Mouse (Mus musculus): Measurements from ENCODE around the gene Cyp21a1. TPM values are rescaled to one million over a fixed set of nuclear protein-coding genes. Genes with fewer than 3 reads are reported as not detected.
"Not testable (repeated sequence)": the region's sequence is repeated elsewhere in the genome, so short reads cannot be mapped to it uniquely, and the experiment has no call there.

Gene Cyp21a1
- polyA plus RNA-seq, 1 experiment from 2014 or later: not detected

DNA sequence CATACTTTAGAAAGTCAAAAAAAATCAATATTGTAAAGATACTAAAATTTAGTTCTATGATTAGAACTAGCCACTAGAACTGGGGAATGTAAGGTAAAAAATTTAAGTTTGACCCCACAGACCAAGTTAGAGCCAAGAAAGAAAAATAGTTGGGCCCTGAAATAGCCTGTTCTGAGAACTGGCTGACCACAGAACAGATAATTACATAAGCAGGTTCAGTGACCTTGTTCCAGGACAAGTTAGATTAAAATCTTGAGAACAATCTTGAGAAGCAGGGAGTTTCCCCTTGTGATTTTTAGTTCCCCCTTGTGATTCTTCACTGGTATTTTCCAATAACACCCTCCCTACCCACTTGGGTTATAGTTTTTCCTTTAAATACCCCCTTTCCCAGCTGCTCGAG, 26.4 kb upstream of the Cyp21a1 start:
- not testable (repeated sequence) for H3K27ac ChIP-seq; H3K9me3 ChIP-seq; DNase-seq (ENCODE audit: low spot score); H3K4me3 ChIP-seq; H3K4me1 ChIP-seq; H3K27me3 ChIP-seq (ENCODE audit: insufficient read depth, poor library complexity, severe bottlenecking)
- WGBS: 100% methylated on average over 1 of the region's 1 CpGs
- H3K36me3 ChIP-seq: peaks cover 76% of the 10 kb centered on the region

DNA sequence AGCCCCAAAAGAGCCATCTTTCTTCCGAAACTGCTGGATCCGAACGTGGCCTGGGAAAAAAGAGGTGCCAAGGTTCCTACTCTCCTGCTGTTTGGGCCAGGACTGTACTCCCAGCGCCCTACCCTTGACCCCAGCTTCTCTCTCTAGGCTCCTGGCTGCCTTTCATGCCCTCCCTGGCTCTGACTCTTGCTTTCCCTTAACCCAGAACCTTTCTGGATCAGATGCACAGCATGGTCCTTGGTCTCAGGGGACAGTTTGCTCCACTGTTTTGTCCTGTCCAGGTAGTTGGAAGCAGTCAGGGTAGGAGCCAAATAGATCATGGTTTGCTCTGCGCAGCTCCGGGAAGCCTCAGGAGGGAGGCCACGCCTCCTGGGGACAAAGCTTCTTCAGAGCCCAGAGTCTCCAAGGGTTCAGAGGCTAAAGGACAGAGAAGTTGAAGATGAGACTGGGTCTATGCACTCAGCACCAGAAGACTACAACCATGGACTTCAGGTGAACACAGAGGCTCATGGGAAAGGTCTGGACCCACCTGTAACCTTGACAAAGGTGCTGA, 10.5 kb upstream of the Cyp21a1 start:
- 72% methylated on average over 7 of the region's 7 CpGs for WGBS
- no peaks in the 10 kb centered on the region for H3K36me3 ChIP-seq

DNA sequence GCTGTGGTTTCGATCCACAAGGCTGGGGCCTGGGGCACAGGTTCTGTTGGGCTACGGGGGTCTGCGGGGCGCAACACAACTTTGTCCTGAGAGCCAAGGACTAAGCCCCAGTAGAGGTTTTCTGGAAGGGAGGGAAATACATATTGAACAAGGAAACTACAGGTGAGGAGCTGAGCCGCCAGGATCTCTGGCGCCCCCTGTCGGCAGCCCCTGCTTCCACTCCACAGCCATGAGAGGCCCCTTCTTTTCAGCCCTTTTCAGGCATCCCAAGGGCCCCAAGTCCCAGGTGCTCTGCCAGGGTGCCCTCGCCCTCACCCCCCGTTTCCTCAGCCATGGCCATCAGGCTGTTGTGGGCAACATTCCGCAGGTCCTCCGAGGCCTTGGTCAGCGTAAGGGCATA, 9.4 kb upstream of the Cyp21a1 start:
- H3K4me3 ChIP-seq; H3K4me1 ChIP-seq; H3K27ac ChIP-seq; H3K9me3 ChIP-seq; H3K36me3 ChIP-seq; DNase-seq (ENCODE audit: low spot score): not testable (repeated sequence)
- 0 out of 2 replicates have a peak, but pooled peaks cover 12% of the 10 kb centered on the region for H3K27me3 ChIP-seq (ENCODE audit: insufficient read depth, poor library complexity, severe bottlenecking)
- 50% methylated on average over 12 of the region's 12 CpGs for WGBS

More for the DNA sequence above, 10.5 kb upstream of the Cyp21a1 start:
- H3K9me3 ChIP-seq: no peaks in the 10 kb centered on the region
- DNase-seq (ENCODE audit: low spot score): no peak
- H3K4me3 ChIP-seq: no peak overlapping the region
- H3K27ac ChIP-seq: no peak overlapping the region
- 0 out of 2 replicates have a peak, but pooled peaks cover 12% of the 10 kb centered on the region for H3K27me3 ChIP-seq (ENCODE audit: insufficient read depth, poor library complexity, severe bottlenecking)
- no peaks in the 10 kb centered on the region for H3K4me1 ChIP-seq

DNA sequence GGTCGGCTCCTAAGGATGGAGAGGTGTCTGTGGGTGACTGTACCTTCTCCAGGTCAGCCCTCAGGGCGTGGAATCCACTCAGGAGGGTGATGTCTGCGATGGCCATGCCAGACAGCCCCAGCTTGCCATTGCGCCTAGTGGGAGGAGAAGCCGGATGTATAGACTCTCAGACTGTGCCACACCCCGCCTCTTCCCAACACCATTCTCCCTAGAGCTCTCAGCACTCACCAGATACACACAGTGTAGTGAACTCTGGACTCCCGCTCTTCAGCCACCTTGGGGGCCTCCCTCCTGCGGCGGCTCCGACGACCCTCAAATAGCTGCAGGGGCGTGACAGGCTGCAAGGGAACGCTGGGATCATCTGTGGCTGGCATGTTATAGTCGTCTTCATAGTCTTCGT, 6.9 kb upstream of the Cyp21a1 start:
- Histone ChIP-seq H3K27ac (no peak overlapping the region), H3K4me1 (no peaks in the 10 kb centered on the region), H3K36me3 (no peaks in the 10 kb centered on the region), H3K27me3 (ENCODE audit: insufficient read depth, poor library complexity, severe bottlenecking) (0 out of 2 replicates have a peak, but pooled peaks cover 12% of the 10 kb centered on the region), H3K4me3 (no peak overlapping the region), H3K9me3 (no peaks in the 10 kb centered on the region)
- DNase-seq (ENCODE audit: low spot score): no peak
- WGBS: 69% methylated on average over 15 of the region's 15 CpGs

DNA sequence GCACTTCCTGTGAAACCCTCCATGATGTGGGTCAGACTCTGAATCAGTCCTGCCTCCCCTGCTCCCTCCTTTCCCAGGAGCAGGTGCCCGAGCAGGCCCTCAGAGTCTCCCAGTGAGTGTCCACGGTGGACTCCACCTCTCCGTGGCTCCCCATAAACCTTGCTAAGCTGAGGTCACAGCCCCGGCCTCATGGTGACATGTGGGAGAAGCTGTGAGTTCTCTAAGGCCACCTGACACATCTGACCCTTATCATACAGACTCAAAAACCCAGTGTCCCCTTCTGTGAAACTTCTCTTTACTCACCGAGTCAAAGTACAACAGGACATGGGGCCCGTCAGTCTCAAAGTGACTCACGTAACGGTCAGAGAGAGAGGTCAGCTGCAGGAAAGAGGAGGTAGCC, 6.5 kb upstream of the Cyp21a1 start:
- H3K36me3 ChIP-seq; H3K27ac ChIP-seq; DNase-seq (ENCODE audit: low spot score); H3K4me1 ChIP-seq; H3K4me3 ChIP-seq; H3K9me3 ChIP-seq: not testable (repeated sequence)
- H3K27me3 ChIP-seq (ENCODE audit: insufficient read depth, poor library complexity, severe bottlenecking): 0 out of 2 replicates have a peak, but pooled peaks cover 12% of the 10 kb centered on the region
- 78% methylated on average over 8 of the region's 8 CpGs for WGBS

DNA sequence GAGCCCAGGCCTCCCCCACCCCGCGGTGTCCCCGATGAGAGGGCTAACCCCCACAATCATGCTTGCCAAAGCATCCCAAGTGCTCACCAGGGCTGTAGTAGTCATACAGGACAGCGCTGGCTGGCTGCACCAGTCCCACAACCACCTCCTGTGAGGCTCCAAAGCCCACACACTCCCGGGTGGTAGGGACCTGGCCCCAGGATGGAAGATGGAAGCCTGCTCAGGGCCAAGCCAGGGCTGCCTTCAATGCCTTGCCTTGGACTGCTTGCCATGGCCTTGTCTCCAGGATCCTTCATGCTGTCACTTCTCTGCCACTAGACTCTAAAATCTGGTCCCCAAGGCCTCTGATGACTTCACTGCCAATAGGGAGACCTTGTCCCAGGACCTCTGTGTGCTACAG, 6.0 kb upstream of the Cyp21a1 start:
- H3K4me3 ChIP-seq, H3K4me1 ChIP-seq: not testable (repeated sequence)
- 87% methylated on average over 5 of the region's 5 CpGs for WGBS

DNA sequence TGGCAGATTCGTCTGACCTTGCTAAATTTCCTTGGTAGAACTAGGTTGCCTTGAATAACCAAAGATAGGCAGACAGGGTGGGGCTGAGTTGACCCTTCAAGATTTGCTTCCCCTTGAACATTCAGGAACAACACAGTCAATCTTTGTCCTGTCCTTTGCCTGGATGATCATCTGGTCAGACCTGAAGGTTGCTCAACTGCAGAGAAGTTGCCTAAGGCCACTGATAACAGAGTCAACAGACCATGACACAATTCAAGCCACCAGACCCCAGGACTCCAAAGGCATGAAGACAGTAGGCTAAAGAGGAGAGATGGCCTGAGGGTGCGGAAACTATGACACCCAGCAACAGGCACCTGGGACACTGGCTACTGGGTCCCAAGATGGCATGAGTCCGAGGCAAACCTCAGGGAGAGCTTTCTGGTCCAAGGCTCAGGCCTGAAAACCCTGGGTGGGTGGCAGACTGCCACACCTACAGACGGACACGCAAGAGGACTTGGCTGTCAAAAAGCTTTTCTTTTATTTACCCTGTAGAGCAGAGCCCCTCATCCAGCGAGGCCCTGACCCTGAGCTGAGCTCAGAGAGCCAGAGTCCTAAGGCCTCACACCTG, 4.3 kb upstream of the Cyp21a1 start:
- Histone ChIP-seq H3K27ac (no peak overlapping the region), H3K27me3 (ENCODE audit: insufficient read depth, poor library complexity, severe bottlenecking) (0 out of 2 replicates have a peak, but pooled peaks cover 7% of the 10 kb centered on the region), H3K36me3 (no peaks in the 10 kb centered on the region), H3K4me1 (no peaks in the 10 kb centered on the region), H3K9me3 (peaks cover 5% of the 10 kb centered on the region), H3K4me3 (no peak overlapping the region)
- WGBS: 72% methylated on average over 6 of the region's 6 CpGs
- DNase-seq (ENCODE audit: low spot score): peak; percentile 58

More for the DNA sequence above, 6.0 kb upstream of the Cyp21a1 start:
- H3K36me3 ChIP-seq; H3K27ac ChIP-seq; H3K9me3 ChIP-seq; DNase-seq (ENCODE audit: low spot score): not testable (repeated sequence)
- 0 out of 2 replicates have a peak, but pooled peaks cover 12% of the 10 kb centered on the region for H3K27me3 ChIP-seq (ENCODE audit: insufficient read depth, poor library complexity, severe bottlenecking)

DNA sequence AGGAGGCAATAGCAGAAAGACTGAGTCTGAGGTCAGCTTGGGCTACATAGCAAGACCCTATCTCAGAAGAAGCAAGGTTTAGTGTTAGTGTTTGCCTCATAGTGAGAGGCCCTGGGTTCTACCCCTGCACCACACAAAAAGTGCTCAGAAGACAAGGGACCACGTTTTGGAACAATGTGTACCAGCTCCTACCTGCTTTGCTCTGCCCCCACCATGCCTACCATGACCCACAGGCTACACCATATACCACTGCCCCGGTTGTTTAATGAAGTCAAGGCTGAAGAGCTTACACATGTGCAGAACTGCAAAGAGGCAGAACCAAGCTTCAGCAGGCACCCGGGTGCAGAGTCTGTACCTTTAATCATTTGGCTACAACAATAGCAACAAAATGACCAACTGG, 2.8 kb upstream of the Cyp21a1 start:
- 66% methylated on average over 3 of the region's 3 CpGs for WGBS
- Histone ChIP-seq H3K27ac (no peak overlapping the region), H3K36me3 (no peaks in the 10 kb centered on the region), H3K9me3 (peaks cover 5% of the 10 kb centered on the region), H3K4me1 (no peaks in the 10 kb centered on the region), H3K4me3 (no peak overlapping the region), H3K27me3 (ENCODE audit: insufficient read depth, poor library complexity, severe bottlenecking) (0 out of 2 replicates have a peak, but pooled peaks cover 7% of the 10 kb centered on the region)
- DNase-seq (ENCODE audit: low spot score): peak; percentile 51

DNA sequence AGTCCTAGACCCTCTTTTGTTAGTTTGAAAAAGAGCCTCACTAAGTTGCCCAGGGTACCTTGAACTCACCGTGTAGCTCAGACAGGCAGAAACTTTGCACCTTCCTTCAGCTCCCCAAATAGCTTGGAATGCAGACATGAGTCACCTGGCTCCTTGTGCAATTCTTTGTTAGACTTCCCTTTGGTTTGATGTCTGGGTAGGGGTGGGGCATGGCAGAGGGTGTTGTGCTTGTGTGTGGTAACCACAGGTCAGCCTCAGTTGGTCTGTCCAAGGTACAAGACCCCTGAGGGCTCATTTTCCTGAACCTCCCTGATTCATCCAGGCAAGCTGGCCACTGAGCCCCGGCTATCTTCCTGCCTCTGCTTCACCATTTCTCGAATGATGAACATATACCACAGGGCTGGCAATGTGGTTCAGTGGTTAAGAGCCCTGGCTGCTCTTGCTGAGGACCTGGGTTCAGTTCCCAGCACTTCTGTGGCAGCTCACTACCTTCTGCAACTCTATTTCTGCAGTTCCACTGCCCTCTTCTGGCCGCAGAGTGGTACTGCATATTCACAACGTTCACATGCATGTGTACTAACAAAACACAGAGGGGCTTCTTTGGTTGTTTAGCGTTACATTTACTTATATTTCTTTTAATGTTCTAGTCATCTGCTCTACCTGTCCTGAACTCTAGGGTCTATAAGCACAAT, 656 bp upstream of the Cyp21a1 start:
- Histone ChIP-seq H3K36me3 (no peaks in the 10 kb centered on the region), H3K27ac (no peak overlapping the region), H3K4me1 (no peaks in the 10 kb centered on the region), H3K27me3 (ENCODE audit: insufficient read depth, poor library complexity, severe bottlenecking) (no peaks in the 10 kb centered on the region), H3K9me3 (peaks cover 5% of the 10 kb centered on the region), H3K4me3 (no peak overlapping the region)
- 69% methylated on average over 6 of the region's 6 CpGs for WGBS
- DNase-seq (ENCODE audit: low spot score): peak; percentile 63

DNA sequence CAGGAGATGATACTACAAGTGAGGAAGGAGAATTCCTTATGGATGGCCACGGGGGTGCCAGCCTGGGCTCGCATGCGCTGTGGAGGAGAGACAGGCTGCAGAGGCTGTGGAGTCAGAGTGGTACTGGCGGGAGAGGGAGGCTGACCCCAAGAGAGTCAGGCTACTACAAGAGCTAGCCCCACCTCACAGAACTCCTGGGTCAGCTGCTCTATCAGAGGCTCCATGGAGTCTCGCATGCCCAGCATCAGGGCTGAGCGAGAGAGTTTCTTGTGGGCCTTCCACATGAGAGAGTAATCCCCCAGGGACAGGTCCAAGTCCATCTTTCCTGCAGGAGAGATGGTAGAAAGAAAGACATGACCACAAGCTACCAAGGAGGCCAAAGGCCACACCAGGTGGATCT, 994 bp downstream of the Cyp21a1 start:
- not testable (repeated sequence) for H3K27me3 ChIP-seq (ENCODE audit: insufficient read depth, poor library complexity, severe bottlenecking); H3K4me3 ChIP-seq; H3K27ac ChIP-seq; H3K36me3 ChIP-seq; H3K9me3 ChIP-seq; H3K4me1 ChIP-seq
- DNase-seq (ENCODE audit: low spot score): peak; percentile 22
- WGBS: 88% methylated on average over 6 of the region's 6 CpGs

DNA sequence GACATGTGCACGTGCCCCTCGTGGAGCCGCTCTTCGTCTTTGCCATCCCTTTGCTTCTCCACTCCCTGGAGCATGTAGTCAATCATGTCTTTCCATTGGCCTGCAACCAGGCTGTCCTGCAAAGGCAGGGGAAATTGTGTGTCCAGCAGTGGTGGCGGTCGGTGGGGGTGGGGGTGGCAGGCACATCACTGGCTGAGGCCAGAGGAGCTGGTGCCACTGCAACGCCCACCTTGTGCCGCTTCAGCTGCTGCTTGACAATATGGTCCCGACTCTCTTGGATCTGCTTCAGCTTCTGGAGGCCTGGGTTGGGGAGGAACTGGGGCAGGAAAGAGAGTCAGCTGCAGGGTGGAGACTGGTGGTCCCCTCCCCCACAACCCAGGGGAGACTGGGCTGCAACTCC, 1.6 kb downstream of the Cyp21a1 start:
- 90% methylated on average over 9 of the region's 9 CpGs for WGBS
- not testable (repeated sequence) for H3K27me3 ChIP-seq (ENCODE audit: insufficient read depth, poor library complexity, severe bottlenecking); H3K9me3 ChIP-seq; H3K4me1 ChIP-seq; H3K27ac ChIP-seq; H3K4me3 ChIP-seq; H3K36me3 ChIP-seq
- DNase-seq (ENCODE audit: low spot score): peak; percentile 58

DNA sequence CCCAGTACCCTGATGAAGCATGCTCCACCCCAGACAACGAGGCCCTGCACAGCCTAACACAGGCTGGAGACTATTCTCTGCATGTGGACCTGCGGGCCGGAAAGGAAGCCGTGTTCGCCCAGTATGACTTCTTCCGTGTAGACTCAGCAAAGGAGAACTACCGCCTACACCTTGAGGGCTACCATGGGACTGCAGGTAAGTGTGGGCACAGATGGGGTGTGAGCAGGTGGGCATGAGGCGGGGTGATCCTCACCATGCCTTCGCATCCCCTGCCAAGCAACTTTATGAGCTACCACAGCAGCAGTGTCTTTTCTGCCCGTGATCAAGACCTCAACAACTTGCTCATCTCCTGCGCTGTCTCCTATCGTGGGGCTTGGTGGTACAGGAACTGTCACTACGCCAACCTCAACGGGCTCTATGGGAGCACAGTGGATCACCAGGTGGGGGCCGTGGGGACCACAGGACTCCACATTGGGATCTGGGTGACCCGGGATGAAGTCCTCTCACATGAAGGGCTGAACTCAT, 3.5 kb downstream of the Cyp21a1 start:
- H3K27ac ChIP-seq; H3K9me3 ChIP-seq; H3K4me1 ChIP-seq; H3K36me3 ChIP-seq; H3K27me3 ChIP-seq (ENCODE audit: insufficient read depth, poor library complexity, severe bottlenecking); H3K4me3 ChIP-seq: not testable (repeated sequence)
- WGBS: 87% methylated on average over 16 of the region's 16 CpGs
- peak; percentile 73 for DNase-seq (ENCODE audit: low spot score)

DNA sequence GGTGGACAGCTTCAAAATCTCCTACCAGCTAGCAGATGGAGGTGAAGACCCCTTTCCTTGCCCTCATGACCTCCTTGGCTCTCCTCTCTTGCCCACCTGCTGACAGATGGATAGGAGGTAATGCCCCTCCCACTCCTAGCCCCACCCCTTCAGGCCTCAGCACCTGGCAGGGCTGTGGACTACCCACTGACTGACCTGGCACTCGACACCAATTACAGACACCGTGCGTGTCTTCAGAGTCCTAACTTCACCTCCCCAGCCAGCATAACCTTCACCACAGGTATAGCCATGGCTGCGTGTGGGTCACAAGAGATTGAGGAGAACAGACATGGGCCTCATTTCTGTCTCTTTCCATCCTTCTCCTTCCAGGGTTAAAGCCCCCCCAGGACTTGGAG, 4.8 kb downstream of the Cyp21a1 start:
- no peaks in the 10 kb centered on the region for H3K27me3 ChIP-seq (ENCODE audit: insufficient read depth, poor library complexity, severe bottlenecking)
- no peaks in the 10 kb centered on the region for H3K9me3 ChIP-seq
- H3K36me3 ChIP-seq: no peaks in the 10 kb centered on the region
- no peaks in the 10 kb centered on the region for H3K4me1 ChIP-seq
- H3K4me3 ChIP-seq: no peak overlapping the region
- WGBS: 82% methylated on average over 4 of the region's 4 CpGs
- DNase-seq (ENCODE audit: low spot score): peak; percentile 38
- no peak overlapping the region for H3K27ac ChIP-seq
